Comparison of ENCODE assay signal across 8 mouse cellular contexts in genomic region chr13:51646362-51647027, GRCm38 (mm10). TPM values are rescaled to one million over a fixed set of nuclear protein-coding genes. Genes with fewer than 3 reads are reported as not detected.
DNase-seq lines count a peak whose midpoint lies in the region; ATAC-seq and TF ChIP-seq lines count a peak whose summit lies in the region.

No protein-coding gene starts in this region.

- H3K27me3 ChIP-seq in erythroblast, embryonic 14.5 days (ENCODE audit: control insufficient read depth) = no peaks in the 10 kb centered on the region
- no peaks in the 10 kb centered on the region for H3K27me3 ChIP-seq in forebrain, postnatal 0 days (ENCODE audit: insufficient read depth, low read length)
- no peaks in the 10 kb centered on the region for H3K27me3 ChIP-seq in liver, embryonic 14.5 days (ENCODE audit: control insufficient read depth, insufficient read depth, low read length)

- no peak for ATAC-seq in erythroblast, adult 5-6 weeks (replicated peaks; ENCODE audit: low FRiP score, poor library complexity, severe bottlenecking)
- ATAC-seq in forebrain, postnatal 0 days = no peak
- no peak for ATAC-seq in liver, embryonic 14.5 days (ENCODE audit: insufficient read depth)

- 20% methylated on average over 3 of the region's 3 CpGs for WGBS in forebrain, postnatal 0 days
- WGBS in liver, embryonic 14.5 days (ENCODE audit: insufficient replicate concordance) = 8% methylated on average over 3 of the region's 3 CpGs

- peak overlapping the region; percentile 87 for H3K4me3 ChIP-seq in erythroblast, embryonic 14.5 days (replicated peaks)
- peak overlapping the region; percentile 61; the same call in 1 of the 2 replicates for H3K4me3 ChIP-seq in forebrain, postnatal 0 days (ENCODE audit: low read depth, low read length)
- H3K4me3 ChIP-seq in liver, embryonic 14.5 days (ENCODE audit: insufficient read depth in 1 of 2, low read depth in 2 of 2, low read length in 2 of 2) = peak overlapping the region; percentile 87 to 99

- TF ChIP-seq EP300 in liver, embryonic 14.5 days (IDR thresholded peaks at IDR 0.05; ENCODE audit: low read depth) = no peak

- peak; percentile 17 for DNase-seq in 416B (ENCODE audit: low read depth)
- DNase-seq in forebrain, postnatal 0 days = no peak
- DNase-seq in liver, embryonic 14.5 days (ENCODE audit: low read depth in 3 of 3, low spot score in 3 of 3) = no peak
- no peak for DNase-seq in right cerebral cortex, postnatal 14 days
- DNase-seq in c-Kit-positive CD71-positive TER-119-positive erythroid progenitor cells, embryonic 14.5 days (ENCODE audit: low spot score) = no peak
- DNase-seq in right cerebral cortex, postnatal 36 days (ENCODE audit: low spot score in 2 of 2) = no peak

- TF ChIP-seq CTCF in forebrain, postnatal 0 days (IDR thresholded peaks at IDR 0.05; ENCODE audit: low read depth) = no peak
- no peak for TF ChIP-seq CTCF in liver, embryonic 14.5 days (IDR thresholded peaks at IDR 0.05; ENCODE audit: low read depth)

- no peak overlapping the region for H3K27ac ChIP-seq in forebrain, postnatal 0 days (ENCODE audit: low read depth, low read length)
- peak overlapping the region; percentile 90 for H3K27ac ChIP-seq in liver, embryonic 14.5 days

- H3K4me1 ChIP-seq in erythroblast, embryonic 14.5 days (ENCODE audit: control insufficient read depth) = peaks cover 56% of the 10 kb centered on the region
- H3K4me1 ChIP-seq in forebrain, postnatal 0 days (ENCODE audit: insufficient read depth) = peaks cover 6% of the 10 kb centered on the region; the same call in 1 of the 2 replicates
- peaks cover 17 to 20% of the 10 kb centered on the region in 2 experiments for H3K4me1 ChIP-seq in liver, embryonic 14.5 days (replicated peaks; ENCODE audit: control insufficient read depth in 2 of 2, insufficient read depth in 2 of 2, low read length in 1 of 2)

- H3K4me2 ChIP-seq in forebrain, postnatal 0 days (ENCODE audit: low read depth) = peak overlapping the region; percentile 17; the same call in 1 of the 2 replicates
- peak overlapping the region; percentile 97 for H3K4me2 ChIP-seq in liver, embryonic 14.5 days (ENCODE audit: low read depth)

- H3K9me3 ChIP-seq in erythroblast, embryonic 14.5 days (ENCODE audit: control insufficient read depth, low read length) = no peaks in the 10 kb centered on the region
- H3K9me3 ChIP-seq in forebrain, postnatal 0 days (ENCODE audit: low read length) = no peaks in the 10 kb centered on the region
- H3K9me3 ChIP-seq in liver, embryonic 14.5 days (ENCODE audit: control insufficient read depth, low read length) = no peaks in the 10 kb centered on the region

- no peak overlapping the region for H3K9ac ChIP-seq in forebrain, postnatal 0 days
- peak overlapping the region; percentile 100 for H3K9ac ChIP-seq in liver, embryonic 14.5 days (replicated peaks)

- H3K36me3 ChIP-seq in erythroblast, embryonic 14.5 days (ENCODE audit: control insufficient read depth) = peaks cover 53% of the 10 kb centered on the region
- H3K36me3 ChIP-seq in forebrain, postnatal 0 days (ENCODE audit: insufficient read depth) = no peaks in the 10 kb centered on the region
- peaks cover 25% of the 10 kb centered on the region for H3K36me3 ChIP-seq in liver, embryonic 14.5 days (replicated peaks; ENCODE audit: control insufficient read depth, insufficient read depth, low read depth)

RNA-seq across cellular contexts. Expression of gene Cks2, which starts 1.5 kb away (rescaled TPM):
- 22.5 and 45.8 TPM in 2 replicates for polyA plus RNA-seq in erythroblast, embryonic 14.5 days (2012)
- 133 and 189 TPM in 2 replicates for total RNA-seq in erythroblast, adult 5-6 weeks (2015; ENCODE audit: low replicate concordance)
- total RNA-seq in erythroblast, adult 5-6 weeks (2017; ENCODE audit: low replicate concordance) = 54.9 and 108 TPM in 2 replicates
- total RNA-seq in forebrain, postnatal 0 days (2014; rRNA removed) = 29.1 and 35.7 TPM in 2 replicates
- 35.8 and 45.3 TPM in 2 replicates for polyA plus RNA-seq in forebrain, postnatal 0 days (2015; fragmentation: Nextera tagmentation; extraction: Ambion mirVana)
- 241 and 279 TPM in 2 replicates for polyA plus RNA-seq in liver, embryonic 14.5 days (2012; rRNA removed)
- 487 and 490 TPM in 2 replicates for polyA plus RNA-seq in liver, embryonic 14.5 days (2014; fragmentation: Nextera tagmentation; extraction: Ambion mirVana)

RNA-seq across cellular contexts. Expression of gene Secisbp2, which starts 5.0 kb away (rescaled TPM):
- 2.3 and 2.4 TPM in 2 replicates for polyA plus RNA-seq in erythroblast, embryonic 14.5 days (2012)
- 1.3 and 6.1 TPM in 2 replicates for total RNA-seq in erythroblast, adult 5-6 weeks (2015; ENCODE audit: low replicate concordance)
- 6.4 and 13.8 TPM in 2 replicates for total RNA-seq in erythroblast, adult 5-6 weeks (2017; ENCODE audit: low replicate concordance)
- 18.1 and 18.7 TPM in 2 replicates for total RNA-seq in forebrain, postnatal 0 days (2014; rRNA removed)
- 20.2 and 21.8 TPM in 2 replicates for polyA plus RNA-seq in forebrain, postnatal 0 days (2015; fragmentation: Nextera tagmentation; extraction: Ambion mirVana)
- 8.5 and 12.2 TPM in 2 replicates for polyA plus RNA-seq in liver, embryonic 14.5 days (2012; rRNA removed)
- polyA plus RNA-seq in liver, embryonic 14.5 days (2014; fragmentation: Nextera tagmentation; extraction: Ambion mirVana) = 11.8 and 12.5 TPM in 2 replicates
